Mouse (Mus musculus): ENCODE measurements around the gene Abcb9. TPM values are rescaled to one million over a fixed set of nuclear protein-coding genes. Genes with fewer than 3 reads are reported as not detected.

Abcb9 gene
- total and polyA plus RNA-seq, 2 experiments from 2014 or later, result 19.7 to 25.0 TPM

DNA sequence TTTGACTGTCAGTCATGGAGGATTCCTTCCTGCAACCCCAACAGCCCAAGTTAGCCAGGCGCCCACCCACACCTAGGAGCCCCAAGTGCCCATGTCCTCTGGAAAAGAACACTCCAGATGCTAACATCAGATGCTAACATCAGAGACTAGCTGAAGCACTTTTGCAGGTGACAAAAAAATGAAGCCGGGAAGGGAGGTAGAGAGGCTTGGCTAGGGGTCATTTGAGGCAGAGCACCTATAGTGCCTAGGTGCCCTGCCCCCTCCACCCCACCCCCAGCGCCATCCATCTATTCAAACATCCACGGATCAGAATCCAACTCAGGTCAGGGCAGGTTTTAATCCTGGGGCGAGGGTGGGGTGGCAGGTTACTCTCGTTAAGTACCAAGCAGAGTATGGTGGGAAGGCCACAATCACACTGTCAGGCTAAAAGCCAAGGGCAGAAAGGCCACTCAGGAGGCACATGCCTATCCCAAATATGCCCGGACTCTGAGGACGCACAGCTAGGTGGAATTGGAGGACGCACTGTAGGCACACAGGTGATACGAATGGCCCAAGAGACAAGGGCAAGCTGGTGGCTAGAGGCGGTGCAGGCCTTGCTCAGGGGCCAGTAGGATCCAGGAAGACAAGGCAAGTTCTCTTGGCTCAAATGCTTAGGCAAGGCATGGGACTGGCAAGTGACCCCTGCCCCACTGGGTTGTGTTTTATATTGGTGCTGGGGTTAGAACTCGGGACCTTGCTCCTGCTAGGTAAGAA lies 1.6 kb downstream of the Abcb9 start:
- H3K27me3 ChIP-seq (ENCODE audit: insufficient read depth, low read length), result no peaks in the 10 kb centered on the region
- H3K9ac ChIP-seq, result no peak overlapping the region
- H3K27ac ChIP-seq (ENCODE audit: low read depth, low read length), result no peak overlapping the region
- ATAC-seq (no peak), DNase-seq (no peak)
- H3K4me3 ChIP-seq (ENCODE audit: low read depth, low read length), result no peak overlapping the region
- H3K36me3 ChIP-seq (ENCODE audit: insufficient read depth), result peaks cover 5% of the 10 kb centered on the region; the same call in 1 of the 2 replicates
- no peaks in the 10 kb centered on the region for H3K9me3 ChIP-seq (ENCODE audit: low read length)
- H3K4me1 ChIP-seq (ENCODE audit: insufficient read depth), result no peaks in the 10 kb centered on the region
- no peak for TF ChIP-seq CTCF (IDR thresholded peaks at IDR 0.05; ENCODE audit: low read depth)
- whole genome bisulfite sequencing, result 81% methylated on average over 12 of the region's 12 CpGs
- H3K4me2 ChIP-seq (ENCODE audit: low read depth), result 0 out of 2 replicates have a peak overlapping the region, but pooled peaks have one; percentile 63

DNA sequence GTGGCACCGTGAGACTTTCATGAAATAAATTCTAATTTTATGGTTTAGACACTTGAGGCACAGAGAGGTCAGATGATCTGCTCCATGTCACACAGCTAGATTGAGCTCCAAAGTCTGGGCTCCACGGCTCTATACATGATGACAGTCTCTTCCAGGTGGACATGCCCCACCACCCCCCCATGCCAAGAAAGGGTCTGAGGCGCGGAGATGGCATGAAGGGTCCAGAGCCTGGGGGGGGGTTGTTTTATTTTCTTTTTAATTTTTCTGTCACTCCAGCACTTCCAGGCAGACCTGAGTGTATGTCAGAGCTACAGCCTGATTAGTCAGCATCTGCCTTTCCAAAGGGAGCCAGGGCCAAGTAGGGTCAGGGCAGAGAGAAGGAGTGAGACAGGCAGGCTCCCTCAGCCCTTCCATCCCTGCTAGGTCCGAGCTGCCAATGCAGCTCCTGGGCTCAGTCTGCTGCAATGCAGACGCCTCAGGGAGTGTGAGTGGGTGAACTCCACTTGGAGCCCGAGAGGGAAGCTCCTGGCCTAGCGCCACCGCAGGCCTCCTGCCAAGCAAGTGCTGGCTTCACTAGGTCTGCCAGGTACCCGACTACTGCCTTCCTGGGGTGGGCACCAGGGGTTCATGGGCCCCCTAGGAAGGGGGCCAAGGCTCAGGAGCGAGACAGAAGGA lies 2.3 kb downstream of the Abcb9 start:
- H3K27ac ChIP-seq (ENCODE audit: low read depth, low read length), result no peak overlapping the region
- ATAC-seq (no peak), DNase-seq (peak; percentile 32)
- WGBS, result 57% methylated on average over 11 of the region's 11 CpGs
- H3K4me2 ChIP-seq (ENCODE audit: low read depth), result no peak overlapping the region
- H3K4me3 ChIP-seq (ENCODE audit: low read depth, low read length), result no peak overlapping the region
- H3K4me1 ChIP-seq (ENCODE audit: insufficient read depth), result no peaks in the 10 kb centered on the region
- no peak for TF ChIP-seq CTCF (IDR thresholded peaks at IDR 0.05; ENCODE audit: low read depth)
- H3K9ac ChIP-seq, result no peak overlapping the region
- peaks cover 5% of the 10 kb centered on the region; the same call in 1 of the 2 replicates for H3K36me3 ChIP-seq (ENCODE audit: insufficient read depth)
- H3K27me3 ChIP-seq (ENCODE audit: insufficient read depth, low read length), result no peaks in the 10 kb centered on the region
- no peaks in the 10 kb centered on the region for H3K9me3 ChIP-seq (ENCODE audit: low read length)

DNA sequence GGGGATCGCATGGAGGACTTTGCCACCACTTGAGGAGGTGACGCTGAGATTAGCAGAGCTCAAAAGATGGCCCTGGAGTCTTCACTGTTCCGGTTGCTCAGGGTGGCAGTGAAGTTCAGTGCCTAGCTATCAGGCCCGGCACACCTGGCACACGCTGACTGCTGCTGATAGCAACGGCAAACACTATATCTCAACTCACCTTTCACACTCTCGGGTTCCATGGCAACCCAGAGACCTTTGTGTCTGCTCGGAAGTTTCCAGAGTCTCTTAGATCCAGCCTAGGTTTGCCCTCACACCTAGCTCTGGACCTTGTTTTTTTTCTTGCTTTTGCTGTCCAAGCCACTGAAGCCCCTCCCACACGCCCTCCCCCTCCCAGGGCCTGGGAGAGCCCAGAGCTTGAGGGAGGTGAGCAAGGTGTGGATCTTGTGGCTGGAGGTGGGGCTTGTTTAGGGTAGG lies 3.6 kb downstream of the Abcb9 start:
- H3K36me3 ChIP-seq (ENCODE audit: insufficient read depth), result peaks cover 5% of the 10 kb centered on the region; the same call in 1 of the 2 replicates
- H3K27me3 ChIP-seq (ENCODE audit: insufficient read depth, low read length), result no peaks in the 10 kb centered on the region
- no peak overlapping the region for H3K27ac ChIP-seq (ENCODE audit: low read depth, low read length)
- no peak for ATAC-seq
- no peak for TF ChIP-seq CTCF (IDR thresholded peaks at IDR 0.05; ENCODE audit: low read depth)
- no peak overlapping the region for H3K4me3 ChIP-seq (ENCODE audit: low read depth, low read length)
- H3K4me1 ChIP-seq (ENCODE audit: insufficient read depth), result no peaks in the 10 kb centered on the region
- H3K4me2 ChIP-seq (ENCODE audit: low read depth), result no peak overlapping the region
- no peaks in the 10 kb centered on the region for H3K9me3 ChIP-seq (ENCODE audit: low read length)
- WGBS, result 65% methylated on average over 9 of the region's 9 CpGs
- DNase-seq, result no peak
- no peak overlapping the region for H3K9ac ChIP-seq

DNA sequence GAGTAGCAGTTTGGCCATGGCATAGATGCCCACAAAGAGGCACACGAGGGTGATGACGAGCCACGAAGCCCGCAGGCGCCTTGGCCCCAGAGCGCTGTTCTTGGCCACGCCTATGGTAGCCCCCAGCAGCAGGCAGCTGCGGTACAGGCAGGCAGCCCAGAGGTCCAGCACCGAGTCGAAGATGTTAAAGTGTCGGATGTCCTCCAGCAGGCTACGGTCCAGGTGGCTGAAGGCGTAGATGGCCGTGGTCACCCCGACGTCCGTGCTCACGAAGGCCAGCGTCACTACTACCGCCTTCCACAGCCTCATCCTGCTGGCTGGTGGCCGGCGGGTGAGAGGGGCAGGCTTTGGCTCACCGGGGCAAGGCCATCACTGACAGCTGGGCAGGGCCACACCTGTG lies 5.7 kb downstream of the Abcb9 start:
- TF ChIP-seq CTCF (IDR thresholded peaks at IDR 0.05; ENCODE audit: low read depth), result no peak
- Histone ChIP-seq H3K27me3 (ENCODE audit: insufficient read depth, low read length) (no peaks in the 10 kb centered on the region), H3K4me2 (ENCODE audit: low read depth) (no peak overlapping the region), H3K36me3 (ENCODE audit: insufficient read depth) (peaks cover 5% of the 10 kb centered on the region; the same call in 1 of the 2 replicates), H3K4me1 (ENCODE audit: insufficient read depth) (no peaks in the 10 kb centered on the region), H3K27ac (ENCODE audit: low read depth, low read length) (no peak overlapping the region), H3K9ac (no peak overlapping the region), H3K4me3 (ENCODE audit: low read depth, low read length) (no peak overlapping the region), H3K9me3 (ENCODE audit: low read length) (no peaks in the 10 kb centered on the region)
- ATAC-seq, result no peak
- WGBS, result 87% methylated on average over 23 of the region's 23 CpGs
- no peak for DNase-seq

DNA sequence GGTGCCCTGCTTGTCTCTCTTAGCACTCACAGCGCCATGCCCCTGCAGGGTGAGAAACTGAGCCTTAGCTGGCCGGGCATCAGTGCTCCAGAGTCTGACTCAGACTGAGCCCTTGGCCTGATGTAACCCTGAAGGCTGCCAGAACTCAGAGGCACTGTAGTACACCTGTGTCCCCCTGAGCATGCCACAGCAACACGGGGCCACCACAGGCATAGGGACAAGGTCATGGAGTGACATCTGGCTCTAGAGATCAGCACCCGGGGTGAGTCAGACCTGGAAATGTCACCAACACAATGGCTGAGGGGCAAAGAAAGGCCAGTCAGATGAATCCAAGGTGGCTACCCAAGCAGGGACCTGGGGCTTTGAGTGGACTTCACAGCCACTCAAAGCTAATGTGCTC lies 8.7 kb downstream of the Abcb9 start:
- DNase-seq, result no peak
- Histone ChIP-seq H3K9ac (no peak overlapping the region), H3K4me1 (ENCODE audit: insufficient read depth) (no peaks in the 10 kb centered on the region), H3K4me3 (ENCODE audit: low read depth, low read length) (no peak overlapping the region), H3K36me3 (ENCODE audit: insufficient read depth) (peaks cover 5% of the 10 kb centered on the region; the same call in 1 of the 2 replicates), H3K4me2 (ENCODE audit: low read depth) (no peak overlapping the region), H3K9me3 (ENCODE audit: low read length) (no peaks in the 10 kb centered on the region), H3K27ac (ENCODE audit: low read depth, low read length) (no peak overlapping the region), H3K27me3 (ENCODE audit: insufficient read depth, low read length) (no peaks in the 10 kb centered on the region)
- no peak for TF ChIP-seq CTCF (IDR thresholded peaks at IDR 0.05; ENCODE audit: low read depth)
- no peak for ATAC-seq
- 78% methylated on average over 4 of the region's 4 CpGs for WGBS

DNA sequence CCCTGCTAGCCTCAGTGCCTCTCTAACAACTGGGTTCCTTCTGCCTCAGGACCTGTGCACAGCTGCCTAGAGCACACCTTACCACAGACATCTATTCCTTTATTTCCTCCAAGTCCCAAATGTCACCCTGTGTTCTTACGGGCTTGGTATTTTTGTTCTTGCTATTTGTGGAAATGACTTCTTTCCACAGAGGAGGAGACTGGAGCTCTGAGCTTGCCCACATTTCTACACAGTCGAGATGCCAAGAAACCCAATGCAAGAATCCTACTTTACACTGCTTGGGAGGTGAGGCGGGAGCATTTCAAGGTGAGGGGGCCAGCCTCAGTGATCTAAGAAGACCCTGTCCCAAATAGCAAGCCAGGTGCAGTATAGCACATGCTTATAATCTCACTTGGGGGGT lies 10.1 kb downstream of the Abcb9 start:
- no peaks in the 10 kb centered on the region for H3K4me1 ChIP-seq (ENCODE audit: insufficient read depth)
- 67% methylated on average over 3 of the region's 3 CpGs for WGBS
- no peak for TF ChIP-seq CTCF (IDR thresholded peaks at IDR 0.05; ENCODE audit: low read depth)

More for the DNA sequence above, 10.1 kb downstream of the Abcb9 start:
- DNase-seq (no peak), ATAC-seq (no peak)
- no peaks in the 10 kb centered on the region for H3K27me3 ChIP-seq (ENCODE audit: insufficient read depth, low read length)
- H3K27ac ChIP-seq (ENCODE audit: low read depth, low read length), result no peak overlapping the region
- H3K9ac ChIP-seq, result no peak overlapping the region
- no peaks in the 10 kb centered on the region for H3K9me3 ChIP-seq (ENCODE audit: low read length)
- H3K4me3 ChIP-seq (ENCODE audit: low read depth, low read length), result no peak overlapping the region
- no peak overlapping the region for H3K4me2 ChIP-seq (ENCODE audit: low read depth)
- H3K36me3 ChIP-seq (ENCODE audit: insufficient read depth), result peaks cover 5% of the 10 kb centered on the region; the same call in 1 of the 2 replicates
